In genomic region chr8:69996589-69997285, GRCm38 (mm10) we compare ENCODE assay signal across 8 mouse cellular contexts. TPM values are rescaled to one million over a fixed set of nuclear protein-coding genes. Genes with fewer than 3 reads are reported as not detected.
DNase-seq lines count a peak whose midpoint lies in the region; ATAC-seq and TF ChIP-seq lines count a peak whose summit lies in the region.

No protein-coding gene starts in this region.

- H3K4me3 ChIP-seq in heart, embryonic 10.5 days: peak overlapping the region; percentile 95
- peak overlapping the region; percentile 32 for H3K4me3 ChIP-seq in C2C12 (ENCODE audit: insufficient read depth, poor library complexity, severe bottlenecking)
- H3K4me3 ChIP-seq in forebrain, embryonic 10.5 days: peak overlapping the region; percentile 95
- H3K4me3 ChIP-seq in liver, embryonic 12.5 days: peak overlapping the region; percentile 91

- DNase-seq in heart, embryonic 10.5 days (ENCODE audit: low spot score): no peak
- no peak for DNase-seq in heart, postnatal 4 days
- no peak for DNase-seq in forebrain, embryonic 10.5 days (ENCODE audit: extremely low spot score, low spot score)
- no peak for DNase-seq in ovary, postnatal 14 days (ENCODE audit: low spot score)
- no peak for DNase-seq in adrenal gland, postnatal 25 days
- no peak for DNase-seq in embryo, embryonic 10 days (ENCODE audit: low spot score)

- H3ac ChIP-seq in C2C12 (ENCODE audit: control insufficient read depth, insufficient read length, low read depth): peak overlapping the region; percentile 83

- H3K79me2 ChIP-seq in C2C12 (ENCODE audit: control insufficient read depth, insufficient read depth): peaks cover 41% of the 10 kb centered on the region

- no peaks in the 10 kb centered on the region for H3K27me3 ChIP-seq in heart, embryonic 10.5 days (ENCODE audit: insufficient read depth, poor library complexity, severe bottlenecking)
- no peaks in the 10 kb centered on the region for H3K27me3 ChIP-seq in C2C12 (ENCODE audit: control insufficient read depth, insufficient read depth, insufficient read length)
- no peaks in the 10 kb centered on the region for H3K27me3 ChIP-seq in forebrain, embryonic 10.5 days (ENCODE audit: poor library complexity, severe bottlenecking)
- no peaks in the 10 kb centered on the region for H3K27me3 ChIP-seq in liver, embryonic 12.5 days (replicated peaks)

- peak overlapping the region; percentile 91 for H3K4me2 ChIP-seq in liver, embryonic 12.5 days

- no peak for TF ChIP-seq CTCF in C2C12 (IDR thresholded peaks at IDR 0.05; ENCODE audit: control insufficient read depth, insufficient read depth, insufficient read length)

- H3K4me1 ChIP-seq in heart, embryonic 10.5 days: peaks cover 35% of the 10 kb centered on the region; the same call in 1 of the 2 replicates
- H3K4me1 ChIP-seq in forebrain, embryonic 10.5 days: peaks cover 38% of the 10 kb centered on the region
- peaks cover 50% of the 10 kb centered on the region for H3K4me1 ChIP-seq in liver, embryonic 12.5 days

- peaks cover 8% of the 10 kb centered on the region; the same call in 1 of the 2 replicates for H3K36me3 ChIP-seq in heart, embryonic 10.5 days
- peaks cover 6% of the 10 kb centered on the region for H3K36me3 ChIP-seq in C2C12 (ENCODE audit: control insufficient read depth, insufficient read depth)
- peaks cover 13% of the 10 kb centered on the region for H3K36me3 ChIP-seq in forebrain, embryonic 10.5 days (replicated peaks)
- H3K36me3 ChIP-seq in liver, embryonic 12.5 days: peaks cover 14% of the 10 kb centered on the region

- peaks cover 26% of the 10 kb centered on the region for H3K79me3 ChIP-seq in C2C12 (ENCODE audit: low read depth)

- no peaks in the 10 kb centered on the region for H3K9me3 ChIP-seq in heart, embryonic 10.5 days
- H3K9me3 ChIP-seq in forebrain, embryonic 10.5 days: no peaks in the 10 kb centered on the region
- no peaks in the 10 kb centered on the region for H3K9me3 ChIP-seq in liver, embryonic 12.5 days (replicated peaks)

- H3K27ac ChIP-seq in heart, embryonic 10.5 days: peak overlapping the region; percentile 93
- peak overlapping the region; percentile 93 for H3K27ac ChIP-seq in forebrain, embryonic 10.5 days
- peak overlapping the region; percentile 94 for H3K27ac ChIP-seq in liver, embryonic 12.5 days

- no peak for ATAC-seq in liver, embryonic 12.5 days

- 2% methylated on average over 35 of the region's 35 CpGs for WGBS in heart, embryonic 10.5 days
- 4% methylated on average over 35 of the region's 35 CpGs for WGBS in forebrain, embryonic 10.5 days
- WGBS in liver, embryonic 12.5 days (ENCODE audit: insufficient replicate concordance): 3% methylated on average over 35 of the region's 35 CpGs

- H3K9ac ChIP-seq in liver, embryonic 12.5 days: peak overlapping the region; percentile 84

TF ChIP-seq in C2C12, 6 proteins besides CTCF, POLR2A, EP300 and RAD21:
- TF ChIP-seq MYOD1 (IDR thresholded peaks at IDR 0.05; ENCODE audit: control insufficient read depth, insufficient read length, low read depth) (no peak), MAX (IDR thresholded peaks at IDR 0.05) (peak; percentile 4), CEBPB (IDR thresholded peaks at IDR 0.05; ENCODE audit: low read depth) (no peak)

RNA-seq across cellular contexts. Expression of gene Gatad2a, which starts 0.6 kb away (rescaled TPM):
- polyA plus RNA-seq in heart, embryonic 10.5 days (2016; fragmentation: Nextera tagmentation; extraction: Ambion mirVana): 47.5 and 49.0 TPM in 2 replicates
- total RNA-seq in heart, postnatal 4 days (2021): 10 to 100 TPM; 75.9 to 79.5 TPM
- 59.3 TPM for polyA plus RNA-seq in C2C12 (2012; fragmentation: generic; extraction: Trizol)
- 51.7 and 57.1 TPM in 2 replicates for polyA plus RNA-seq in forebrain, embryonic 10.5 days (2016; fragmentation: Nextera tagmentation; extraction: Ambion mirVana)
- polyA plus RNA-seq in liver, embryonic 12.5 days (2016; fragmentation: Nextera tagmentation; extraction: Ambion mirVana): 60.2 and 62.6 TPM in 2 replicates
- 95.6 and 104 TPM in 2 replicates for total RNA-seq in adrenal gland, postnatal 25 days (2021)

RNA-seq across cellular contexts. Expression of gene Mau2, which starts 45.8 kb away (rescaled TPM):
- 46.5 and 49.9 TPM in 2 replicates for polyA plus RNA-seq in heart, embryonic 10.5 days (2016; fragmentation: Nextera tagmentation; extraction: Ambion mirVana)
- total RNA-seq in heart, postnatal 4 days (2021): 10 to 100 TPM; 39.5 to 40.8 TPM
- 24.0 TPM for polyA plus RNA-seq in C2C12 (2012; fragmentation: generic; extraction: Trizol)
- polyA plus RNA-seq in forebrain, embryonic 10.5 days (2016; fragmentation: Nextera tagmentation; extraction: Ambion mirVana): 54.5 and 58.6 TPM in 2 replicates
- polyA plus RNA-seq in liver, embryonic 12.5 days (2016; fragmentation: Nextera tagmentation; extraction: Ambion mirVana): 35.4 and 36.2 TPM in 2 replicates
- total RNA-seq in adrenal gland, postnatal 25 days (2021): 66.7 and 73.9 TPM in 2 replicates

RNA-seq across cellular contexts. Expression of gene Sugp1, which starts 45.9 kb away (rescaled TPM):
- 41.1 and 45.0 TPM in 2 replicates for polyA plus RNA-seq in heart, embryonic 10.5 days (2016; fragmentation: Nextera tagmentation; extraction: Ambion mirVana)
- total RNA-seq in heart, postnatal 4 days (2021): 10 to 100 TPM; 23.2 to 23.8 TPM
- polyA plus RNA-seq in C2C12 (2012; fragmentation: generic; extraction: Trizol): 28.2 TPM
- 53.4 and 55.3 TPM in 2 replicates for polyA plus RNA-seq in forebrain, embryonic 10.5 days (2016; fragmentation: Nextera tagmentation; extraction: Ambion mirVana)
- polyA plus RNA-seq in liver, embryonic 12.5 days (2016; fragmentation: Nextera tagmentation; extraction: Ambion mirVana): 25.1 and 26.2 TPM in 2 replicates
- 30.8 and 37.0 TPM in 2 replicates for total RNA-seq in adrenal gland, postnatal 25 days (2021)

Comparison
In these comparisons a context has a peak if more than half of its experiments do, and no peak if none do; other contexts are left out.
1. H3K4me3 ChIP-seq: peak in every context shown above with its lines; median percentile 95 in heart, embryonic 10.5 days; 95 in forebrain, embryonic 10.5 days; 91 in liver, embryonic 12.5 days; 32 in C2C12.